Mouse (Mus musculus) limb, embryonic 14.5 days (tissue): ENCODE measurements around the gene C730034F03Rik. TPM values are rescaled to one million over a fixed set of nuclear protein-coding genes. Genes with fewer than 3 reads are reported as not detected.

Experiments
- ATAC-seq: fragments of 200-750 bp; cut with Nextera tagmentation; 2 replicates; pipeline ENCODE4 v1.8.0; 2017; ENCODE audit warnings: low read depth, moderate number of reproducible peaks, moderate TSS enrichment; ENCODE audit not compliant: low FRiP score
- DNase-seq: peaks from one replicate; pipeline ENCODE4 v3.0.0-alpha.2; 2015; ENCODE audit warnings: low spot score
- H3K27ac ChIP-seq: fragments of 300-500 bp; sonication (generic); replicated peaks from 2 replicates; pipeline ENCODE4 v1.5.1; 2014; ENCODE audit warnings: low read depth, mild to moderate bottlenecking, low read length, moderate library complexity, mixed read lengths
- H3K27me3 ChIP-seq: fragments of 300-500 bp; sonication (generic); 2 replicates; pipeline ENCODE4 v1.6.1; 2014; ENCODE audit warnings: low read length, mixed read lengths; ENCODE audit not compliant: control insufficient read depth, insufficient read depth
- H3K36me3 ChIP-seq: fragments of 300-500 bp; sonication (generic); 2 replicates; pipeline ENCODE4 v1.6.1; 2014; ENCODE audit warnings: mild to moderate bottlenecking, low read length, moderate library complexity, mixed read lengths; ENCODE audit not compliant: control insufficient read depth, insufficient read depth
- H3K4me1 ChIP-seq: fragments of 300-500 bp; sonication (generic); 2 replicates; pipeline ENCODE4 v1.6.1; 2014; ENCODE audit warnings: antibody characterized with exemption, low read length, mixed read lengths; ENCODE audit not compliant: control insufficient read depth, insufficient read depth
- H3K4me2 ChIP-seq: fragments of 300-500 bp; sonication (generic); replicated peaks from 2 replicates; pipeline ENCODE4 v1.6.1; 2014; ENCODE audit warnings: low read depth, mild to moderate bottlenecking, low read length, moderate library complexity; ENCODE audit not compliant: severe bottlenecking
- H3K4me3 ChIP-seq: fragments of 300-500 bp; sonication (generic); replicated peaks from 2 replicates; pipeline ENCODE4 v1.5.1; 2014; ENCODE audit warnings: low read length
- H3K9ac ChIP-seq: fragments of 300-500 bp; sonication (generic); 2 replicates; pipeline ENCODE4 v1.6.1; 2014; ENCODE audit warnings: mild to moderate bottlenecking, low read depth, low read length, moderate library complexity; ENCODE audit not compliant: severe bottlenecking
- H3K9me3 ChIP-seq: fragments of 300-500 bp; sonication (generic); 2 replicates; pipeline ENCODE4 v1.6.1; 2016; ENCODE audit warnings: low read length; ENCODE audit not compliant: control insufficient read depth
- POLR2A ChIP-seq: fragments of 200-500 bp; IDR thresholded peaks from 2 replicates; pipeline ENCODE4 v1.8.0; 2012; ENCODE audit warnings: inconsistent platforms, mild to moderate bottlenecking, moderate library complexity, borderline replicate concordance; ENCODE audit not compliant: insufficient read depth, insufficient read length; ENCODE audit errors: extremely low read depth
- WGBS: fragments of 180-500 bp; shearing (Covaris S2); extraction: QIAGEN DNeasy Blood & Tissue Kit; methylation state at CpG from one replicate; pipeline ENCODE4 v1.1.7; 2014; 5-methylcytosine and 5-hydroxymethylcytosine counted together
- polyA plus RNA-seq, 2 experiments: library from polyadenylated mRNA; depleted of rRNA in 1 of 2; stranded (reverse) in 1 of 2; unstranded in 1 of 2; fragments of >200 nt; fragmentation: Nextera tagmentation in 1 of 2; extraction: Ambion mirVana in 1 of 2; gene quantifications; 2 replicates each; pipeline versions ENCODE4 v1.2.1 to v1.2.3; 2012 to 2014

C730034F03Rik gene
- polyA plus RNA-seq, 2 experiments, result 1.4 to 1.8 TPM

- Histone ChIP-seq H3K36me3 (no peaks in the 10 kb centered on the region), H3K4me2 (no peak overlapping the region), H3K9me3 (no peaks in the 10 kb centered on the region), H3K4me3 (no peak overlapping the region), H3K9ac (no peak overlapping the region), H3K27ac (no peak overlapping the region), H3K4me1 (peaks cover 7% of the 10 kb centered on the region; the same call in 1 of the 2 replicates), H3K27me3 (no peaks in the 10 kb centered on the region)
- ATAC-seq (no peak), DNase-seq (no peak)
- 85% methylated on average over 3 of the region's 3 CpGs for WGBS
- no peak for TF ChIP-seq POLR2A
Measured at GRCm38 (mm10) chr15:89478622-89479021, 49.2 kb downstream of the C730034F03Rik start.

Other genes with a start within 250 kb of the C730034F03Rik start
- gene Plxnb2, start 248.8 kb upstream of the C730034F03Rik start, polyA plus RNA-seq (2012; rRNA removed), result 212 and 268 TPM in 2 replicates
- 170 and 183 TPM in 2 replicates for gene Plxnb2, start 248.8 kb upstream of the C730034F03Rik start, polyA plus RNA-seq (2014; fragmentation: Nextera tagmentation; extraction: Ambion mirVana)
- gene Dennd6b, start 233.1 kb upstream of the C730034F03Rik start, polyA plus RNA-seq (2012; rRNA removed), result 39.2 and 53.6 TPM in 2 replicates
- gene Dennd6b, start 233.1 kb upstream of the C730034F03Rik start, polyA plus RNA-seq (2014; fragmentation: Nextera tagmentation; extraction: Ambion mirVana), result 12.7 and 14.0 TPM in 2 replicates
- 59.0 and 71.5 TPM in 2 replicates for gene Ppp6r2, start 218.0 kb upstream of the C730034F03Rik start, polyA plus RNA-seq (2012; rRNA removed)
- 28.3 and 31.7 TPM in 2 replicates for gene Ppp6r2, start 218.0 kb upstream of the C730034F03Rik start, polyA plus RNA-seq (2014; fragmentation: Nextera tagmentation; extraction: Ambion mirVana)
- 154 and 170 TPM in 2 replicates for gene Sbf1, start 114.3 kb upstream of the C730034F03Rik start, polyA plus RNA-seq (2012; rRNA removed)
- 65.1 and 72.3 TPM in 2 replicates for gene Sbf1, start 114.3 kb upstream of the C730034F03Rik start, polyA plus RNA-seq (2014; fragmentation: Nextera tagmentation; extraction: Ambion mirVana)
- gene Adm2, start 106.9 kb upstream of the C730034F03Rik start, polyA plus RNA-seq (2012; rRNA removed), result 0.74 and 1.0 TPM in 2 replicates
- gene Adm2, start 106.9 kb upstream of the C730034F03Rik start, polyA plus RNA-seq (2014; fragmentation: Nextera tagmentation; extraction: Ambion mirVana), result 0.52 TPM in 1 of 2 replicates, not detected in the other
- not detected in 2 replicates for gene Miox, start 95.2 kb upstream of the C730034F03Rik start, polyA plus RNA-seq (2012; rRNA removed)
- not detected in 2 replicates for gene Miox, start 95.2 kb upstream of the C730034F03Rik start, polyA plus RNA-seq (2014; fragmentation: Nextera tagmentation; extraction: Ambion mirVana)
- 55.7 and 74.0 TPM in 2 replicates for gene Lmf2, start 73.9 kb upstream of the C730034F03Rik start, polyA plus RNA-seq (2012; rRNA removed)
- gene Lmf2, start 73.9 kb upstream of the C730034F03Rik start, polyA plus RNA-seq (2014; fragmentation: Nextera tagmentation; extraction: Ambion mirVana), result 49.1 and 53.6 TPM in 2 replicates
- gene Ncaph2, start 73.9 kb upstream of the C730034F03Rik start, polyA plus RNA-seq (2012; rRNA removed), result 153 and 209 TPM in 2 replicates
- gene Ncaph2, start 73.9 kb upstream of the C730034F03Rik start, polyA plus RNA-seq (2014; fragmentation: Nextera tagmentation; extraction: Ambion mirVana), result 145 and 160 TPM in 2 replicates
- 19.8 and 27.2 TPM in 2 replicates for gene Sco2, start 55.7 kb upstream of the C730034F03Rik start, polyA plus RNA-seq (2012; rRNA removed)
- gene Sco2, start 55.7 kb upstream of the C730034F03Rik start, polyA plus RNA-seq (2014; fragmentation: Nextera tagmentation; extraction: Ambion mirVana), result 7.5 and 10.3 TPM in 2 replicates
- gene Tymp, start 52.5 kb upstream of the C730034F03Rik start, polyA plus RNA-seq (2012; rRNA removed), result 2.0 and 3.3 TPM in 2 replicates
- 1.3 and 1.6 TPM in 2 replicates for gene Tymp, start 52.5 kb upstream of the C730034F03Rik start, polyA plus RNA-seq (2014; fragmentation: Nextera tagmentation; extraction: Ambion mirVana)
- gene Odf3b, start 50.3 kb upstream of the C730034F03Rik start, polyA plus RNA-seq (2012; rRNA removed), result 0.24 and 0.62 TPM in 2 replicates
- gene Odf3b, start 50.3 kb upstream of the C730034F03Rik start, polyA plus RNA-seq (2014; fragmentation: Nextera tagmentation; extraction: Ambion mirVana), result 0.67 and 0.72 TPM in 2 replicates
- gene Klhdc7b, start 44.7 kb upstream of the C730034F03Rik start, polyA plus RNA-seq (2012; rRNA removed), result 0.03 TPM in 1 of 2 replicates, not detected in the other
- not detected in 2 replicates for gene Klhdc7b, start 44.7 kb upstream of the C730034F03Rik start, polyA plus RNA-seq (2014; fragmentation: Nextera tagmentation; extraction: Ambion mirVana)
- not detected in 2 replicates for gene Syce3, start 19.1 kb upstream of the C730034F03Rik start, polyA plus RNA-seq (2012; rRNA removed)
- gene Syce3, start 19.1 kb upstream of the C730034F03Rik start, polyA plus RNA-seq (2014; fragmentation: Nextera tagmentation; extraction: Ambion mirVana), result not detected in 2 replicates
- gene Cpt1b, start 3.7 kb upstream of the C730034F03Rik start, polyA plus RNA-seq (2012; rRNA removed), result 3.7 and 4.4 TPM in 2 replicates
- gene Cpt1b, start 3.7 kb upstream of the C730034F03Rik start, polyA plus RNA-seq (2014; fragmentation: Nextera tagmentation; extraction: Ambion mirVana), result 0.57 and 0.63 TPM in 2 replicates
- gene Gm44502, start 107 bp downstream of the C730034F03Rik start, polyA plus RNA-seq (2012; rRNA removed), result 0.40 and 0.47 TPM in 2 replicates
- not detected in 2 replicates for gene Gm44502, start 107 bp downstream of the C730034F03Rik start, polyA plus RNA-seq (2014; fragmentation: Nextera tagmentation; extraction: Ambion mirVana)
- gene Chkb, start 319 bp downstream of the C730034F03Rik start, polyA plus RNA-seq (2012; rRNA removed), result 72.6 and 79.0 TPM in 2 replicates
- 45.6 and 46.9 TPM in 2 replicates for gene Chkb, start 319 bp downstream of the C730034F03Rik start, polyA plus RNA-seq (2014; fragmentation: Nextera tagmentation; extraction: Ambion mirVana)
- gene Mapk8ip2, start 24.3 kb downstream of the C730034F03Rik start, polyA plus RNA-seq (2012; rRNA removed), result 2.5 and 2.6 TPM in 2 replicates
- 0.99 and 1.5 TPM in 2 replicates for gene Mapk8ip2, start 24.3 kb downstream of the C730034F03Rik start, polyA plus RNA-seq (2014; fragmentation: Nextera tagmentation; extraction: Ambion mirVana)
- 30.7 and 38.5 TPM in 2 replicates for gene Arsa, start 47.8 kb downstream of the C730034F03Rik start, polyA plus RNA-seq (2012; rRNA removed)
- 18.3 and 21.7 TPM in 2 replicates for gene Arsa, start 47.8 kb downstream of the C730034F03Rik start, polyA plus RNA-seq (2014; fragmentation: Nextera tagmentation; extraction: Ambion mirVana)
- 18.4 and 25.1 TPM in 2 replicates for gene Shank3, start 70.0 kb downstream of the C730034F03Rik start, polyA plus RNA-seq (2012; rRNA removed)
- 2.4 and 2.7 TPM in 2 replicates for gene Shank3, start 70.0 kb downstream of the C730034F03Rik start, polyA plus RNA-seq (2014; fragmentation: Nextera tagmentation; extraction: Ambion mirVana)
- gene Acr, start 138.7 kb downstream of the C730034F03Rik start, polyA plus RNA-seq (2012; rRNA removed), result 1.4 and 2.5 TPM in 2 replicates
- 0.21 and 0.61 TPM in 2 replicates for gene Acr, start 138.7 kb downstream of the C730034F03Rik start, polyA plus RNA-seq (2014; fragmentation: Nextera tagmentation; extraction: Ambion mirVana)
- gene Rabl2, start 162.3 kb downstream of the C730034F03Rik start, polyA plus RNA-seq (2012; rRNA removed), result 69.2 and 69.6 TPM in 2 replicates
- gene Rabl2, start 162.3 kb downstream of the C730034F03Rik start, polyA plus RNA-seq (2014; fragmentation: Nextera tagmentation; extraction: Ambion mirVana), result 42.4 and 51.1 TPM in 2 replicates